Comparison of ENCODE assay signal across 18 mouse cellular contexts in genomic region chr8:13010313-13010712, GRCm38 (mm10). TPM values are rescaled to one million over a fixed set of nuclear protein-coding genes. Genes with fewer than 3 reads are reported as not detected.
DNase-seq lines count a peak whose midpoint lies in the region; ATAC-seq and TF ChIP-seq lines count a peak whose summit lies in the region.
"Had no signal": no experiment of that assay in that cellular context is flagged by ENCODE, and none has a peak within 500 bp of the region (broad histone marks: within the 10 kb centered on the region; RNA-seq: fewer than 3 reads in every experiment).

No protein-coding gene starts in this region.

- H3K9ac ChIP-seq in forebrain, postnatal 0 days: no peak overlapping the region
- H3K9ac ChIP-seq in forebrain, embryonic 11.5 days (ENCODE audit: low read length): no peak overlapping the region
- no peak overlapping the region for H3K9ac ChIP-seq in ES-Bruce4 (ENCODE audit: low read depth, poor library complexity, severe bottlenecking)
- H3K9ac ChIP-seq in intestine, embryonic 16.5 days (ENCODE audit: low read depth, low read length): no peak overlapping the region
- no peak overlapping the region for H3K9ac ChIP-seq in lung, postnatal 0 days (replicated peaks; ENCODE audit: low read depth)

- no peak for DNase-seq in forebrain, postnatal 0 days
- DNase-seq in forebrain, embryonic 11.5 days (ENCODE audit: low spot score): no peak
- peak; percentile 36 for DNase-seq in lung, postnatal 0 days (ENCODE audit: low spot score)
- no peak for DNase-seq in thymus, postnatal 14 days
- DNase-seq in left cerebral cortex, postnatal 14 days (ENCODE audit: low spot score in 2 of 2): no peak
- no peak for DNase-seq in adrenal gland, postnatal 4 days (ENCODE audit: low spot score in 2 of 2)
- DNase-seq: heart, adult 2 months; right cerebral cortex, postnatal 25 days; thymus, postnatal 25 days had no signal

- no peaks in the 10 kb centered on the region for H3K27me3 ChIP-seq in forebrain, postnatal 0 days (ENCODE audit: insufficient read depth, low read length)
- H3K27me3 ChIP-seq in forebrain, embryonic 11.5 days (ENCODE audit: control insufficient read depth, insufficient read depth, low read length): no peaks in the 10 kb centered on the region
- H3K27me3 ChIP-seq in ES-Bruce4 (ENCODE audit: control insufficient read depth, insufficient read depth, low read length, poor library complexity, severe bottlenecking): no peaks in the 10 kb centered on the region
- H3K27me3 ChIP-seq in intestine, embryonic 16.5 days (replicated peaks; ENCODE audit: control insufficient read depth, insufficient read depth, low read length): no peaks in the 10 kb centered on the region
- no peaks in the 10 kb centered on the region for H3K27me3 ChIP-seq in lung, postnatal 0 days (replicated peaks; ENCODE audit: insufficient read depth, low read length)

- 61% methylated on average over 4 of the region's 4 CpGs for WGBS in forebrain, postnatal 0 days
- whole genome bisulfite sequencing in forebrain, embryonic 11.5 days: 71% methylated on average over 4 of the region's 4 CpGs
- WGBS in intestine, embryonic 16.5 days: 53% methylated on average over 4 of the region's 4 CpGs
- 51% methylated on average over 4 of the region's 4 CpGs for WGBS in lung, postnatal 0 days

- intact Hi-C loops in left cerebral cortex, postnatal 14 days (cut with DNase I): loop anchor here (5.0 kb wide), 1 partner anchor 82 kb away; no protein-coding TSS in a partner anchor

- TF ChIP-seq POLR2A in ES-Bruce4 (IDR thresholded peaks at IDR 0.05; ENCODE audit: insufficient read depth, low read length): no peak

- peaks cover 97% of the 10 kb centered on the region for H3K36me3 ChIP-seq in forebrain, postnatal 0 days (ENCODE audit: insufficient read depth)
- peaks cover 8% of the 10 kb centered on the region for H3K36me3 ChIP-seq in forebrain, embryonic 11.5 days (ENCODE audit: control insufficient read depth, insufficient read depth, low read length)
- H3K36me3 ChIP-seq in ES-Bruce4 (ENCODE audit: control insufficient read depth, insufficient read depth, low read length, poor library complexity, severe bottlenecking): no peaks in the 10 kb centered on the region
- peaks cover 13% of the 10 kb centered on the region for H3K36me3 ChIP-seq in intestine, embryonic 16.5 days (ENCODE audit: control insufficient read depth, insufficient read depth, low read length)
- H3K36me3 ChIP-seq in lung, postnatal 0 days (ENCODE audit: insufficient read depth, low read length): peaks cover 9% of the 10 kb centered on the region; the same call in 1 of the 2 replicates

- H3K27ac ChIP-seq in forebrain, postnatal 0 days (ENCODE audit: low read depth, low read length): no peak overlapping the region
- H3K27ac ChIP-seq in forebrain, embryonic 11.5 days (ENCODE audit: low read depth, low read length): no peak overlapping the region
- H3K27ac ChIP-seq in ES-Bruce4 (ENCODE audit: insufficient read depth, low read length): no peak overlapping the region
- no peak overlapping the region for H3K27ac ChIP-seq in intestine, embryonic 16.5 days (ENCODE audit: low read length)
- no peak overlapping the region for H3K27ac ChIP-seq in lung, postnatal 0 days (ENCODE audit: low read length)
- H3K27ac ChIP-seq: heart, adult 2 months had no signal

- no peaks in the 10 kb centered on the region for H3K4me1 ChIP-seq in forebrain, postnatal 0 days (ENCODE audit: insufficient read depth)
- no peaks in the 10 kb centered on the region for H3K4me1 ChIP-seq in forebrain, embryonic 11.5 days (replicated peaks; ENCODE audit: control insufficient read depth, insufficient read depth, low read length)
- H3K4me1 ChIP-seq in ES-Bruce4 (ENCODE audit: control insufficient read depth, insufficient read depth, low read length): no peaks in the 10 kb centered on the region
- H3K4me1 ChIP-seq in intestine, embryonic 16.5 days (ENCODE audit: control insufficient read depth, insufficient read depth, low read length): no peaks in the 10 kb centered on the region
- H3K4me1 ChIP-seq in lung, postnatal 0 days (ENCODE audit: insufficient read depth, low read depth, low read length): no peaks in the 10 kb centered on the region

- TF ChIP-seq CTCF in forebrain, postnatal 0 days (IDR thresholded peaks at IDR 0.05; ENCODE audit: low read depth): peak; percentile 31
- peak; percentile 42 for TF ChIP-seq CTCF in ES-Bruce4 (IDR thresholded peaks at IDR 0.05; ENCODE audit: low read depth, low read length)
- TF ChIP-seq CTCF in lung, postnatal 0 days (IDR thresholded peaks at IDR 0.05): peak; percentile 58

- no peaks in the 10 kb centered on the region for H3K9me3 ChIP-seq in forebrain, postnatal 0 days (ENCODE audit: low read length)
- H3K9me3 ChIP-seq in forebrain, embryonic 11.5 days (ENCODE audit: control insufficient read depth, low read length): no peaks in the 10 kb centered on the region
- no peaks in the 10 kb centered on the region for H3K9me3 ChIP-seq in ES-Bruce4 (replicated peaks; ENCODE audit: control insufficient read depth, insufficient read depth, low read length, poor library complexity, severe bottlenecking)
- no peaks in the 10 kb centered on the region for H3K9me3 ChIP-seq in intestine, embryonic 16.5 days (ENCODE audit: control insufficient read depth, low read length)
- H3K9me3 ChIP-seq in lung, postnatal 0 days (ENCODE audit: low read length): no peaks in the 10 kb centered on the region
- H3K9me3 ChIP-seq: megakaryocyte, embryonic 14.5 days had no signal

- no peak for ATAC-seq in forebrain, postnatal 0 days
- ATAC-seq in forebrain, embryonic 11.5 days (replicated peaks; ENCODE audit: low FRiP score): no peak
- 0 out of 2 replicates have a peak, but pooled peaks have one; percentile 28 for ATAC-seq in intestine, embryonic 16.5 days
- ATAC-seq in lung, postnatal 0 days: peak; percentile 59

- no peak overlapping the region for H3K4me3 ChIP-seq in forebrain, postnatal 0 days (ENCODE audit: low read depth, low read length)
- H3K4me3 ChIP-seq in forebrain, embryonic 11.5 days (ENCODE audit: low read depth, low read length): no peak overlapping the region
- H3K4me3 ChIP-seq in ES-Bruce4 (ENCODE audit: low read depth, low read length): no peak overlapping the region
- no peak overlapping the region for H3K4me3 ChIP-seq in intestine, embryonic 16.5 days (ENCODE audit: low read length)
- no peak overlapping the region for H3K4me3 ChIP-seq in lung, postnatal 0 days (ENCODE audit: low read depth, low read length)
- H3K4me3 ChIP-seq: erythroblast, embryonic 14.5 days; heart, adult 2 months; megakaryocyte, embryonic 14.5 days had no signal

- TF ChIP-seq EP300 in ES-Bruce4 (IDR thresholded peaks at IDR 0.05; ENCODE audit: insufficient read depth, low read depth, low read length): no peak
- no peak for TF ChIP-seq EP300 in lung, postnatal 0 days (IDR thresholded peaks at IDR 0.05)

- no peak overlapping the region for H3K4me2 ChIP-seq in forebrain, postnatal 0 days (ENCODE audit: low read depth)
- no peak overlapping the region for H3K4me2 ChIP-seq in forebrain, embryonic 11.5 days (ENCODE audit: low read depth, low read length, severe bottlenecking)
- H3K4me2 ChIP-seq in intestine, embryonic 16.5 days (ENCODE audit: low read depth, low read length): no peak overlapping the region
- H3K4me2 ChIP-seq in lung, postnatal 0 days (replicated peaks; ENCODE audit: low read depth, low read length): no peak overlapping the region

RNA-seq across cellular contexts. Expression of gene F7, which starts 15.5 kb away (rescaled TPM):
- total RNA-seq in forebrain, postnatal 0 days (2014; rRNA removed): 0.08 and 0.33 TPM in 2 replicates
- 0.08 and 0.15 TPM in 2 replicates for polyA plus RNA-seq in forebrain, postnatal 0 days (2015; fragmentation: Nextera tagmentation; extraction: Ambion mirVana)
- not detected in 2 replicates for polyA plus RNA-seq in forebrain, embryonic 11.5 days (2014; fragmentation: Nextera tagmentation; extraction: Ambion mirVana)
- not detected in 2 replicates for polyA plus RNA-seq in ES-Bruce4 (2011; ENCODE audit: insufficient read depth, insufficient read length, low read depth, missing spikeins)
- 0.13 and 0.18 TPM in 2 replicates for polyA plus RNA-seq in intestine, embryonic 16.5 days (2015; fragmentation: Nextera tagmentation; extraction: Ambion mirVana)
- 5.0 and 5.2 TPM in 2 replicates for polyA plus RNA-seq in lung, postnatal 0 days (2015; fragmentation: Nextera tagmentation; extraction: Ambion mirVana)
- total RNA-seq in left cerebral cortex, postnatal 14 days (2021): under 1 TPM; 0.23 to 0.24 TPM
- 1 to 10 TPM in 1 of 2 experiments, under 1 TPM in 1; 0.67 to 8.4 TPM for total RNA-seq in adrenal gland, postnatal 4 days (2021)
- total RNA-seq: layer of hippocampus, adult 8-10 months had no signal
- polyA plus RNA-seq: intestine, embryonic 14.5 days; limb, embryonic 11.5 days; stomach, embryonic 14.5 days had no signal

RNA-seq across cellular contexts. Expression of gene F10, which starts 26.8 kb away (rescaled TPM):
- 0.15 and 0.33 TPM in 2 replicates for total RNA-seq in forebrain, postnatal 0 days (2014; rRNA removed)
- 0.16 and 0.25 TPM in 2 replicates for polyA plus RNA-seq in forebrain, postnatal 0 days (2015; fragmentation: Nextera tagmentation; extraction: Ambion mirVana)
- polyA plus RNA-seq in forebrain, embryonic 11.5 days (2014; fragmentation: Nextera tagmentation; extraction: Ambion mirVana): 0.51 and 1.1 TPM in 2 replicates
- polyA plus RNA-seq in ES-Bruce4 (2011; ENCODE audit: insufficient read depth, insufficient read length, low read depth, missing spikeins): 0.24 TPM in 1 of 2 replicates, not detected in the other
- polyA plus RNA-seq in intestine, embryonic 16.5 days (2015; fragmentation: Nextera tagmentation; extraction: Ambion mirVana): 27.6 and 42.9 TPM in 2 replicates
- 5.9 and 7.4 TPM in 2 replicates for polyA plus RNA-seq in lung, postnatal 0 days (2015; fragmentation: Nextera tagmentation; extraction: Ambion mirVana)
- not detected for total RNA-seq in left cerebral cortex, postnatal 14 days (2021)
- 10 to 100 TPM in 1 of 2 experiments, 1 to 10 TPM in 1; 3.1 to 53.4 TPM for total RNA-seq in adrenal gland, postnatal 4 days (2021)
- total RNA-seq: layer of hippocampus, adult 8-10 months had no signal

RNA-seq across cellular contexts. Expression of gene Proz, which starts 50.4 kb away (rescaled TPM):
- 0.24 TPM in 1 of 2 replicates, not detected in the other for total RNA-seq in forebrain, postnatal 0 days (2014; rRNA removed)
- polyA plus RNA-seq in forebrain, postnatal 0 days (2015; fragmentation: Nextera tagmentation; extraction: Ambion mirVana): 0.91 TPM in 2 replicates
- polyA plus RNA-seq in forebrain, embryonic 11.5 days (2014; fragmentation: Nextera tagmentation; extraction: Ambion mirVana): 0.47 and 0.79 TPM in 2 replicates
- polyA plus RNA-seq in ES-Bruce4 (2011; ENCODE audit: insufficient read depth, insufficient read length, low read depth, missing spikeins): not detected in 2 replicates
- 13.0 and 18.5 TPM in 2 replicates for polyA plus RNA-seq in intestine, embryonic 16.5 days (2015; fragmentation: Nextera tagmentation; extraction: Ambion mirVana)
- polyA plus RNA-seq in lung, postnatal 0 days (2015; fragmentation: Nextera tagmentation; extraction: Ambion mirVana): 0.87 and 1.2 TPM in 2 replicates
- total RNA-seq in left cerebral cortex, postnatal 14 days (2021): not detected
- 10 to 100 TPM in 1 of 2 experiments, 1 to 10 TPM in 1; 1.1 to 17.4 TPM for total RNA-seq in adrenal gland, postnatal 4 days (2021)
- total RNA-seq: heart, adult 2 months; heart, postnatal 25 days; layer of hippocampus, adult 8-10 months had no signal
- polyA plus RNA-seq: heart, adult 2 months had no signal

Comparison
In these comparisons a context has a peak if more than half of its experiments do, and no peak if none do; other contexts are left out.
1. ATAC-seq: peak in intestine, embryonic 16.5 days (single experiment) and lung, postnatal 0 days (single experiment); none in forebrain, postnatal 0 days (single experiment) and forebrain, embryonic 11.5 days (single experiment).
2. Peak in every context shown above with its lines, with median percentiles within 50 percentile points of each other: CTCF ChIP-seq.